Mouse (Mus musculus) G1E (cell line): ENCODE results near the gene Rgs12.

Experiments used
- CTCF ChIP-seq: IDR thresholded peaks from 2 replicates; pipeline ENCODE4 v1.5.1; 2012; ENCODE audit warnings: low read depth, low read length, inconsistent platforms, mixed read lengths
- POLR2AphosphoS5 ChIP-seq: IDR thresholded peaks from 2 replicates; pipeline ENCODE4 v1.6.1; 2012; ENCODE audit warnings: low read depth, low read length, inconsistent platforms; ENCODE audit not compliant: insufficient replicate concordance

GRCm38 (mm10) chr5:34902811-34903385, 46.3 kb upstream of the Rgs12 start:
- no peak for TF ChIP-seq CTCF
- TF ChIP-seq POLR2AphosphoS5, result no peak
